Mouse (Mus musculus) embryonic stem cell, embryonic (primary cell): ENCODE results near the gene Peli2.

Source experiments
- CTCF ChIA-PET, 4 experiments: fragments of 300-600 bp in 2 of 4; fragments of 350-600 bp in 2 of 4; sonication (Branson Sonifier 250); formaldehyde crosslinking; loops; one replicate each; lab custom pipeline; 2022; ENCODE audit warnings: inconsistent platforms in 2 of 4; lab: Charles Lee
- POLR2A ChIA-PET, 4 experiments: fragments of 300-600 bp in 2 of 4; fragments of 350-600 bp in 2 of 4; sonication (Branson Sonifier 250); formaldehyde crosslinking; loops; one replicate each; lab custom pipeline; 2022; ENCODE audit warnings: antibody characterized with exemption in 4 of 4, inconsistent platforms in 1 of 4; lab: Charles Lee

Peli2 gene

DNA sequence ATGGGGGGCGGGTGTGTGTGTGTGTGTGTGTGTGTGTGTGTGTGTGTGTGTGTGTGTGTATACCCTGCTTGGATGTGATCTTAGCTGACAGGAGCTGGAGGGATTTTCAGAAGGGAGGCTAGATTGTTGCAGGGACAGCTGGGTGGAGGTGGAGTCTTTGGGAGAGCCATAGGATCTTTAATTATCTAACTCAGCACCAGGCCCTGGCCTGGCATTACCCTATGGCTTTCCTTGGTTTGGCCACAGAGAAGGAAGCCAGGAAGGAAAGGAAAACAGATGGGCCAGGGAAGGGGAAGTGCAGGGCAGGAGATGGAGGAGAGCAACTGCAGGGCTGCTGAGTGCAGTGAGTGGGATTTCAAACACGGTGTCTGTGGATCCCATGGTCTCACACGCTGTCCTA, 18.8 kb downstream of the Peli2 start:
- ChIA-PET CTCF (interaction anchor here in 3 of 4 experiments (0.6 to 1.7 kb wide), 3 partner anchors 31 to 386 kb away, joined by 4 to 9 read pairs (median 5); no protein-coding TSS in a partner anchor), POLR2A (interaction anchor here in 2 of 4 experiments (0.6 to 1.1 kb wide), 2 partner anchors 10 to 16 kb away, joined by 4 read pairs; no protein-coding TSS in a partner anchor)

DNA sequence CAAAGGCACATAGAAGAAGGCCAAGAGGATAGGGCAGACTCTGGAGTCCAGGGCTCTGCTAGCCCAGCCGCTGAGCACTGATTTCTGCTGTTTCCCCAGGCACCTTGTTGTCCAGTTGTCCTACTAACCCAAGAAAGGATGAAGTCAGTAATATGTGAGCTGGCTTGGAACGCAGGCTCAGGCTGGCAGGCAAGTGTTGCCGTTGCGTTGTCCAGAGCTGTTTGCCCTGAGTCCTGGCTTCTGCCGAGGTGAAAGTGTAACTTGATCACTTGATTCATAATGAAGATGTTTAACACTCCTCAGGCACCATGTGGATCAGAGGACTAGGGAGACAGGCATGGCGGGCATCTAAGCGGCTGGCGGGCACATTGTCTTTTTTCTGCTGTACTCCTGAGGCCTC, 21.1 kb downstream of the Peli2 start:
- ChIA-PET POLR2A (interaction anchor here in 1 of 4 experiments (1.1 to 1.7 kb wide), 2 partner anchors 12 to 16 kb away, joined by 4 read pairs; no protein-coding TSS in a partner anchor), CTCF (no interaction called here)

DNA sequence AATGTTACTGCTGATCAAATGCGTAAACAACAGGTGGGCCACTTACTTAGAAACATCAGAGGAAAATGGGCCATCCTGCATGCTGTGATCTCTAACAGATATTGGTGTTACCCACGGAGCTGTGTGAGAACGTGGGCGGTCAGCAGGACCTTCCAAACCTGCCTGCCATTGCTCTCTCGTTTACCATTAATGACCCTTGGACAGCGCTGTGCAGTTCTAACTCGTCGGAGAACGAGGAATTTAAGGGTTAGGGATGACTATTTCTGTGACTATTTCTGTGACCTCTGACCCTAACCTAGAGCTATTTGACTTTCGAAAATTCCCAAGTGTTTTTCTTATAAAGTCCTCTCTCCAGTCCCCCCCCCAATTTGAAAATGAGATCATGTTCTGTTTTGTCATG, 22.1 kb downstream of the Peli2 start:
- POLR2A ChIA-PET, result interaction anchor here in 2 of 4 experiments (0.6 to 1.7 kb wide), 4 partner anchors 13 to 310 kb away, joined by 3 to 6 read pairs (median 5); partner anchors contain the start of gene Peli2 (in 1 of the 2)
- CTCF ChIA-PET, result interaction anchor here in 1 of 4 experiments (0.6 kb wide), 1 partner anchor 13 kb away, joined by 3 read pairs; no protein-coding TSS in a partner anchor

DNA sequence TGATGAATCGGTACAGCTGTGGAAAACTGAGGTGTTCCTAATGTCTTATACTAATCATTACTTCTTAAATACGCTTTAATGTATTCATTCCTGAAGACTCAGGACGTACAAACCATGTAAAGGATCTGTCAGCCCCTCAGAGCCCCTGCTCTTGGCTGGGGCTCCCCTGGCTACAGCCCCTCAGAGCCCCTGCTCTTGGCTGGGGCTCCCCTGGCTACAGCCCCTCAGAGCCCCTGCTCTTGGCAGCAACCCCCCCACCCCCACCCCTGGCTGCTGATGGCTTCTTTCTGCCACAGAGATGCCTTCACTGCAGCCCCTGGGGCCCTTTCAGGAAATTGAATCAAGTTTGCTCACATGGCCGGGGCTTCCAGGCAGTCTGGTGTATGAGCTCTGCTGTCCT, 22.5 kb downstream of the Peli2 start:
- POLR2A ChIA-PET, result interaction anchor here in 2 of 4 experiments (0.6 to 1.7 kb wide), 7 partner anchors 13 to 1234 kb away, joined by 3 to 6 read pairs (median 3); partner anchors contain the start of gene Peli2 (in 1 of the 2)
- CTCF ChIA-PET, result interaction anchor here in 1 of 4 experiments (0.7 kb wide), 1 partner anchor 59 kb away, joined by 3 read pairs; no protein-coding TSS in a partner anchor

DNA sequence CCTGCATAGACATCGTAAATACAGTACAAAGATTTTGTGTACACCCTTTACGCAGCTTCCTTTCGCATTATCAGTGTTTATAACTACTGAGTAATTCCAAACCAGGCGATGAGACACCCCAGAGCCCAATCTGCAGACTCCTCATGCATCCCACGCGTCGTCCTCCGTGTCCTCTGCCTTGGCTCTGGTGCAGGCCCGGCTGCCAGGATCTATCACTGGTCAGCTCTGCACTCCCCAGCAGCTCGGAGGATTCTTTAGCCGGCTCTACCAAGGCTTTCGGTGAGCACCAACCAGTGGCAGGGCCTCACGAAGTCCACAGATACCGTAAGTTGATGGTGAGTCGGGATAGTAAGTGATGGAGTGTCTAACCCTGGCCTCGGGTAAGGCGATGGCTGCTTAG, 23.7 kb downstream of the Peli2 start:
- POLR2A ChIA-PET, result interaction anchor here in 1 of 4 experiments (1.1 to 1.7 kb wide), 2 partner anchors 9 to 22 kb away, joined by 3 to 6 read pairs; no protein-coding TSS in a partner anchor
- CTCF ChIA-PET, result no interaction called here

DNA sequence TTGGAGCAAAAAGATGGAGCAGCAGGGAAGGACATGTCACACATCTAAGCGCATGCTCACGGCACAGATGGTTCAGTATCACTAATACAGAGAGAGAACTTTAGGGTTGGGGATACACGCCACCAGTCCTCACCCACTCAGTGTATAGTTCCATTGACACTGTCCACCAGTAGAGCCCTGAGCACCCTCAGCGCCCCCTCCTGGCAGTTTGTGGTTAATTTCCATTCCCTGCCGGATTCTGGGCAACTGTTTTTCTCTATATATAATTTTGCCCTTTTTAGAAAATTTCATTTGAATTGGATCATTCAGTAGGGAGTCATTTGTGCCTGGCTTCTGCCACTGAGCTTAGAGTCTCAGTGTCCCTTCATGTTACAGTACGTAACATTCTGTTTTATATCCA, 27.1 kb downstream of the Peli2 start:
- ChIA-PET CTCF (interaction anchor here in 2 of 4 experiments (0.6 to 0.7 kb wide), 3 partner anchors 14 to 183 kb away, joined by 3 read pairs; no protein-coding TSS in a partner anchor), POLR2A (no interaction called here)

DNA sequence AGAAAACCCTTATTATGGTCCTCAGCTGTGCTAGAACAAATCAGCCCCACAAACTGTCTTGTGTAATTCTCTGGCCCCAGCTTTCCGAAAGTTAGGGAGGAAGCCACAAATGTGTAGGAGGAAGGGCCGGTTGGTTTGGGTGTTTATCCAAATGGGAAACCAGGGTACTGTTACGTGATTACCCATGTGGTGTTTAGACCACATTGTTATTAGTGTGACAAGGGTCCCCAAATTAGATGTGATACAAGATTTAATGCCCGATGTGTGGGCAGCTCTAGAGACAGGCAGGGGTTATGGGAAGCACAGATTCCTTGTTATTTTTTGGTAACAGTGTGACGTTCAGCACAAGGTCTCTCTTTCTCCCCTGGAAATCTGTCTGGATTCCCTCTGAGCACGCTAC, 28.0 kb downstream of the Peli2 start:
- ChIA-PET POLR2A (interaction anchor here in 1 of 4 experiments (0.7 kb wide), 1 partner anchor 252 kb away, joined by 3 read pairs; no protein-coding TSS in a partner anchor), CTCF (interaction anchor here in 1 of 4 experiments (0.6 kb wide), 1 partner anchor 16 kb away, joined by 3 read pairs; no protein-coding TSS in a partner anchor)

DNA sequence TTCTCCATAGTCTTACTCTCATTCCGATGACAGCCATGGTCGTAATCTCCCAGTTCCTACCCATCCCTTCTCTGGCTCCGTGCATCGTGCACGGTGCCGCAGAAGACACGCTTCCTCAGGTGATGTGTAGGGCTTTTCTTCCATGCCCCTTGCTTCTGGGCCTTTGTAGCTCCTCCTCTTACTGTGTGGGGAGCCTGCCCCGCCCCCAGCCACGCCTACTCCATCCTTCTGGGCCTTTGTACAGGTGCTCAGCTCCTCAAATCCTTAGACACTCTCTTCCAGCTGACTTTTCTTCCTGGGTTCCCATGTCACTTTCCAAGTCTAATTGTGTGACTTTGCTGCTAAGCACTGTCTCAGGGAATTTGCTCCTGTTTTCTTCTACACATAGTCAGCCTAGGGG, 28.7 kb downstream of the Peli2 start:
- ChIA-PET POLR2A (interaction anchor here in 2 of 4 experiments (0.7 to 1.3 kb wide), 6 partner anchors 8 to 293 kb away, joined by 3 to 5 read pairs (median 3); partner anchors contain the start of gene Peli2 (in 1 of the 2)), CTCF (interaction anchor here in 2 of 4 experiments (0.6 to 1.2 kb wide), 3 partner anchors 11 to 28 kb away, joined by 3 to 10 read pairs (median 5); partner anchors contain the start of gene Peli2 (in 1 of the 2))

DNA sequence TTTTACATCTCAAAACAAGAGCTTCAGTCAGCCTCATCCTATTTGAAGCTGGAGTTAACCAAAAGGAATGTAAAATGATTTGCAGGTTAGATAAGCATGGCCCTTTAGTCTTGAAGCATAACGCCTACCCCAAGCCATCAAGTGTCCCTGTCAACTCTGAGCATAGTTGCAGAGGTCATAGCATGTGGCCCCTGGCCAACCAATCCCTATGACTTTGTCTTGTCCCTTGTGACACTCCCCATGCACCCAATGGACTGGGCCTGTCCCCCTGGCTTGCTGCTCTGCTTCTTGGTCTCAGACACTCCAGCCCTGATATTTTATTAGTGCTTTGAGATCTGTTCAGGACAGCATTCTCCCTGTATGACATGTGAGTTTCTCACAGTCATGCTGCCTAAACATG, 30.3 kb downstream of the Peli2 start:
- ChIA-PET CTCF (no interaction called here), POLR2A (no interaction called here)

DNA sequence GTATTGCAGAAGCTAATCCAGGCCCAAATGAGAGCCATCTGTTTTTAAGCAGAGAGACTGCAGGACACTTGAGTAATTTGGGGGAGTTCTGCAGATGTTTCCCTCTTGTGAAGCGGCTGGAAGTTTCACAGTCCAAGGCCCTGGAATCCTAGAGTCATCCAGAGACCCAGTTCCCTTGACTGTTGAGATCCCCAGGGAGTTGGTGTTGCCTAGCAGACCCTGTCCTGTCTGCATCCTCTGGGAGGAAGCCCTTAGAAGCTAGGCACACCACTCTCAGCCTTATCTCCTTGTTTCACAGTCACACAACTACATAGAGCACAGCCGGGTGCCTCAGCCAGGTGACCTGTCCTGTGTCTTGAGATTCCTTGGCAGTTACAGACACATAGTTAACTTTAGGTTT, 30.9 kb downstream of the Peli2 start:
- ChIA-PET CTCF (interaction anchor here in 1 of 4 experiments (0.6 kb wide), 1 partner anchor 1364 kb away, joined by 3 read pairs; no protein-coding TSS in a partner anchor), POLR2A (interaction anchor here in 1 of 4 experiments (1.8 kb wide), 1 partner anchor 21 kb away, joined by 8 read pairs; no protein-coding TSS in a partner anchor)

DNA sequence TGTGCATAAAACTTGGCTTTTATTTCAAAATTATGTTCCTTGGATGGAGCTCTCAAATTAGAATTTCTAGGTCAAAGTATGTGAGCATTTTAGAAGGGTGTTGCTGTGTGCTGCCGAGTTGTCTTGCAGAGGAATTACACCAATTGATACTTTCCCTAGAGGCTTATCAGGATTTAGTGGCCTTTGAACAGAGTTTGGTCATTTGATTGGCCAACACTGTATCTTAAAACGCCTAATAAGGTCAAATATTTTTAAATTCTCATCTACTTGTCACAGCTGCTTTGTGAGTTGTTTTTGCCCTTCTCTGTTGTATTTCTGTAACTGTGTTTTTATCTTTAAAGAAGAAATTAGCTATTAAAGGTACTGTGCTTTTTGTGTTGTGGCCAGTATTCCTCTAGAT, 32.4 kb downstream of the Peli2 start:
- CTCF ChIA-PET, result no interaction called here
- POLR2A ChIA-PET, result interaction anchor here in 1 of 4 experiments (1.8 kb wide), 1 partner anchor 23 kb away, joined by 8 read pairs; no protein-coding TSS in a partner anchor

DNA sequence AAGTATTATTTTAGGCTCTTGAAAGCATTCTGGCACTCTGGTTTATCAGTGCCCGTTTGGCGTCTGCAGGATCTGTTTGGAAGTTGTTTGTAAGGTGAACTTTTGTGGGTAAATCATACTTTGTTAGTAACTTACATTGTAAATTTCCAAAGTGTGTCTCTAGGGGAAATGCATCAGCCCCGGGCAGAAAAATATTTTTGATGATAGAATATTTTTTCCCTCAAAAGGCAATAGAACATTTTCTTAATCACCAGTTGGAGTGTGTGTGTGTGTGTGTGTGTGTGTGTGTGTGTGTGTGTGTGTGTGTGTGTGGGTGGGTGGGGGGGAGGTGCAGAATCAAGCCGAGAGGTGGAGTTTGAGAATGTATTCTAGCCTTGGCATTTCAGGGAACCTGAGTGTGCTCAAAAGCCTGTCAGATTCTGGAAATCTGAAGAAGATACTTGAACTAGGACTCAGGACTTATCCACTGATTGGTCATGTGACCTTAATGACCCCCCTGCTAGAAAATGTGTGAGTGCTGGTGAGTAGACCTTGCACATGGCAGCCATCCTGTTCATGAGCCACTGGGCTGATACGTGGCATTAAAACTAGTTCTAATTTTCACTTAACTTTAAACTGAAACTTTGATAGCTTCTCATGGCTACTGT, 33.4 kb downstream of the Peli2 start:
- POLR2A ChIA-PET, result no interaction called here
- CTCF ChIA-PET, result no interaction called here

DNA sequence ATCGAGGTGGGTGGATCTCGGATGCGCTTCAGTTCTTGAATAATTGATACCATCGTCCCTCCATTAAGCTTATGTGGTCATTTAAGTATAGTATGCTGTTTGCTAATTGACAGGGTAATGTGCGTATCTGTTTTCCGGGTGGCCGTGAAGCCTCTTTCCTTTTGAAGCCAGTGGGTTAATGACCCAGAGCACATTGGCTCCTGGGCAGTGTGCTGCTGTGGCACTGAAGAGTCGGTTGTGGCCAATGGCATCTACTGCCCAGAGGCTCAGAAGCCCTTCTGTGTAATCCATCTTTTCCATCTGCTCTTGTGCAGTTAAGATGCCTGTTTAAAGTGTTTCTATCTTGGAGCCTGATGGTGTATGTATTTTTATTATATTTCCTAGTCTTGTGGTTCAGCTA, 34.0 kb downstream of the Peli2 start:
- CTCF ChIA-PET, result no interaction called here
- POLR2A ChIA-PET, result no interaction called here

DNA sequence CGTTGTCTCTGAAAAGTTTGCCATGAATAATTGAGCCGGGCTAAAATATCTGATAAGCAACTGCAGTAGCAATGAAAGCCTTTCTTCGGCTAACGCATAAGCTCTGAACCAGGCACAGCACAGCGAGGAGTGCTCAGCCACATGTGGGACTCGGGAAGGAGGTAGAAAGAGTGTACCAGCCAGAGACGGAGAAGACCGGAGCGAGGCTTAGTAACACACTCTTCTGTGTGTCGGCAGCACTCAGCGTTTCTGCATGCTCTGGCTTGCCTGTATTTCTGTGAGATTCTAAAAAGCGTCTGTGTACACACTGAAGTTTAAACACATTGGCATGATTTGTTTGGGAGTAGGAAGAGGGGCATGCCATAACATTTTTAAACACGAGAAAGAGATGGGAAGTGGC, 34.5 kb downstream of the Peli2 start:
- ChIA-PET POLR2A (no interaction called here), CTCF (no interaction called here)

DNA sequence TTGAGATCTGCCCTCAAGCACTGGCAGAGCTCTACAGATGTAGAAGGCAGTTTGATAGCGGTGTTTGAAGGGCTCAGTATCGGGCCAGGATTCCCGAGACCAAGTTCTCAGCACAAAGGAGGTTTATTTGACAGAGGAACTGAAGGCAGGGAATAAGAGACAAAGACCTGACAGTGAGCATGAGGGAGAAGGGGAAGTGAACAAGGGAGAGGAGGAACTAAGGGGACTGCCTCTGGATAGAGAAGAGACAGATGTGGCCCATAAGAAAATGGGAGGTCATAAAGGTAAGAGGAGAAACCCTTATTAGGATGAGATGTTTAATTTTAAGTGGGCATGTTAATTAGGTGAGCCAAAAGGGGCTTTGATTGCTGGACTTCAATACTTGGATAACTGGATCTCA, 36.5 kb downstream of the Peli2 start:
- ChIA-PET POLR2A (interaction anchor here in 2 of 4 experiments (1.2 to 1.4 kb wide), 2 partner anchors 16 to 35 kb away, joined by 3 to 4 read pairs; no protein-coding TSS in a partner anchor), CTCF (interaction anchor here in 1 of 4 experiments (0.6 kb wide), 1 partner anchor 815 kb away, joined by 3 read pairs; no protein-coding TSS in a partner anchor)

DNA sequence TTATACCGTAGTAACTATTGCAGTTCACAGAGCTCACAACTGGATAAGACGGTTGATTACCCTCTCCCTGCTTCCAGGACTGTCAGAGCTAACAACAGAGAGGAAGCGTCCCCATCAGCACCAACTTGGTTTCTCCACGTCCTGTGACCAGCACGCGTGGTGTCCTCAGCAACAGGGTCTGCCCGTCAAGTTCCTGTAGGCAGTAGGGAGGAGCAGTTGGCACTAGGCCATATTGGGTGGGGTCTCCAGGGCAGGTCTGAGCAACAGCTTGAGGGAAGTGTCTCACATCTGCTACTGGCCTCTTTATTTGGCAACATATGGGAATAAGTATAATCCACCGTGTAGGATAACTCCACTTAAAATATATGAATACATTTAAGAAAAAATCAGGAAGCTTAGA, 37.2 kb downstream of the Peli2 start:
- ChIA-PET POLR2A (interaction anchor here in 2 of 4 experiments (0.6 to 1.4 kb wide), 4 partner anchors 8 to 36 kb away, joined by 3 to 4 read pairs (median 3); no protein-coding TSS in a partner anchor), CTCF (no interaction called here)

DNA sequence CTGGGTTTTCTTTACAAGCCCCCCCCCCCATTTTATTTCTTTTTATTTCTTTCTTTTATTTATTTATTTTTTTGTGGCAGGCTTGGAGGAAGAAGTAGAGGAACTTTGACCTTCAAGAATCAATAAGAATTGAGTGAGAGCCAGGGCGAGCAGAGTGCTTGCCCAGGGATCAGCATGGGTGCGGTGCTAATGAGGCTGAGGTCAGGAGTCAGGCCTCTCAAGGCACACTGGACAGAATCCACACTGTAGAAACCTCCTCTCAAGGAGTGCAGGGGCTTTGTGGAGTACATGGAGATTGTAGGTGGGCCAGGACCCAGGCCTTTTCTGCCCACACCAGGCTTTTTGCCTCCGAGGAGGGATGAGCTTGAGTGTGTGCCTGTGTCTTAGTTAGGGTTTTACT, 38.8 kb downstream of the Peli2 start:
- ChIA-PET CTCF (interaction anchor here in 3 of 4 experiments (0.7 to 1.6 kb wide), 3 partner anchors 10 to 11 kb away, joined by 3 to 10 read pairs (median 8); no protein-coding TSS in a partner anchor), POLR2A (interaction anchor here (0.6 to 0.9 kb wide), 5 partner anchors 75 to 1494 kb away, joined by 3 to 7 read pairs (median 4); no protein-coding TSS in a partner anchor)

DNA sequence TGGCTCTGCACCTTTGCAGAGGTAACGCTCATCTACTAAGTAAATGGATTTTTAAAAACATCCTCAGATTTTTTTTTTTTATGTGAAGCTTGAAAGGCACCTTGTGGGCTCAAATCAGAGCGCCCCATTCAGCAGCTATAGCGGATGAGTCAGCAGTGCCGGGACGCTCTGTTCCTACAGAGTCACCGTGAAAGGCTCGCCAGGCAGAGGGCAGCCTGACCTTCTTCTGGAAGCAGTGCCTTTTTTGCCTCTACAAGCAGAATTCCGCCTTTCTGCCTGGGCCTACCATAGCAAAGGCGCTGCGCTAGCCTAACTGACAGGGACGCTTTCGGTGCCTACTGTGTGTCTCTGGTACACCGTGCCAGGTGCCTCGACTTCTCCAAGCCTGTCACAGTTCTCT, 41.8 kb downstream of the Peli2 start:
- POLR2A ChIA-PET, result interaction anchor here in 2 of 4 experiments (0.7 to 1.9 kb wide), 4 partner anchors 8 to 63 kb away, joined by 3 to 5 read pairs (median 3); no protein-coding TSS in a partner anchor

DNA sequence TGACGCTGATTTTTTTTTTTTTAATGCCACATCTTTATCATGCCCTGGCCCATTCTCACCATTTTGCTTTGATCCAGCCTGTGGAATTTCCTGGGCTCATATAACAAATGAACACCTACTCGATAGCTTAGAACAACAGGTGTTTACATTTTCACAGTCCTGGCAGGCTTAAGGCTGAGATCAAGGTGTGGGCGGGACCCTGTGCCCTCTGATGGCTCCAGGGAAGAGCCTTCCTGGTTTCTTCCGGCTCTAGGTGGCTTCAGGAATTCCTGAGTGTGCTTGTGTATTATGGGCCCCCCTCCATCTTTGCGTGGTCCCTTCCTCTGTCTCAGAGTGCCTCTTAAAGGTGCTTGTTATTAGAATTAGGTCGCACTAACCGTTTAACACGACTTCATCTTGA, 44.3 kb downstream of the Peli2 start:
- ChIA-PET CTCF (no interaction called here), POLR2A (interaction anchor here in 2 of 4 experiments (0.6 to 1.4 kb wide), 3 partner anchors 9 to 964 kb away, joined by 3 to 6 read pairs (median 4); no protein-coding TSS in a partner anchor)

More for the DNA sequence above, 41.8 kb downstream of the Peli2 start:
- CTCF ChIA-PET, result interaction anchor here in 3 of 4 experiments (0.5 to 0.6 kb wide), 3 partner anchors 12 to 596 kb away, joined by 3 to 4 read pairs (median 3); no protein-coding TSS in a partner anchor
